Mouse (Mus musculus): Measurements from ENCODE around the gene Pias3.

DNA sequence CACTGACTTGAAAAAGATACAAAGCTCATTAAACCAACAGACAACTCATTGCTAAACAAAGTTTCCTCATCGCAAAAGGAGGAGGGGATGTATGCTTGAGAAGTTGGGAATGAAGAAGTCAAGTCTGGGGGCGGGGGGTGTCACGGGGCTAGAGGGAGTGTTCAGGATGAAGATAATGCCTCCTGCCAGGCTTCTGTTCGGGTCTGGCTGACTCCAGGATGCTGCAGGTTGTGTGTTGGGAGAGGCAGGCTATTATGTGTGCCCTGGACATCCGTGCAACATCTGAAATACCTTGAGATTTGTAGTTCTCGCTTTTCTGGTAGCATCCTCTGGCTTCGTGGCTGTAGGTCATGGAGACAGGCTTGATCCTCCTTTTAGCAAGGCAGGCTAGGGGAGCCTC is 17.7 kb upstream of the Pias3 start:
- TF ChIP-seq CTCF (IDR thresholded peaks at IDR 0.05; ENCODE audit: low read depth) (no peak), EP300 (IDR thresholded peaks at IDR 0.05; ENCODE audit: low read depth) (no peak)
